Mouse (Mus musculus): ENCODE results near the gene Sertm1. TPM values are rescaled to one million over a fixed set of nuclear protein-coding genes. Genes with fewer than 3 reads are reported as not detected.

Sertm1 gene
- polyA plus RNA-seq, 1 experiment from 2014 or later: 1.1 TPM

Other genes with a start within 250 kb of the Sertm1 start
- 102 and 105 TPM in 2 replicates for gene Supt20, start 223.1 kb downstream of the Sertm1 start, polyA plus RNA-seq (2015; fragmentation: Nextera tagmentation; extraction: Ambion mirVana)
- 0.51 and 0.56 TPM in 2 replicates for gene Gm21958, start 201.5 kb downstream of the Sertm1 start, polyA plus RNA-seq (2015; fragmentation: Nextera tagmentation; extraction: Ambion mirVana)
- 91.2 and 93.1 TPM in 2 replicates for gene Exosc8, start 180.5 kb downstream of the Sertm1 start, polyA plus RNA-seq (2015; fragmentation: Nextera tagmentation; extraction: Ambion mirVana)
- gene Alg5, start 180.3 kb downstream of the Sertm1 start, polyA plus RNA-seq (2015; fragmentation: Nextera tagmentation; extraction: Ambion mirVana): 51.1 and 51.6 TPM in 2 replicates
- 0.17 and 0.25 TPM in 2 replicates for gene Smad9, start 160.3 kb downstream of the Sertm1 start, polyA plus RNA-seq (2015; fragmentation: Nextera tagmentation; extraction: Ambion mirVana)
- gene Rfxap, start 108.1 kb downstream of the Sertm1 start, polyA plus RNA-seq (2015; fragmentation: Nextera tagmentation; extraction: Ambion mirVana): 39.0 and 45.7 TPM in 2 replicates
- gene Ccna1, start 139.6 kb upstream of the Sertm1 start, polyA plus RNA-seq (2015; fragmentation: Nextera tagmentation; extraction: Ambion mirVana): 1.9 and 3.0 TPM in 2 replicates
- 20.9 and 21.4 TPM in 2 replicates for gene Spg20, start 196.2 kb upstream of the Sertm1 start, polyA plus RNA-seq (2015; fragmentation: Nextera tagmentation; extraction: Ambion mirVana)
- gene Ccdc169, start 221.5 kb upstream of the Sertm1 start, polyA plus RNA-seq (2015; fragmentation: Nextera tagmentation; extraction: Ambion mirVana): 0.19 TPM in 1 of 2 replicates, not detected in the other

Data from forebrain, embryonic 15.5 days (tissue).